Mouse (Mus musculus) ES-E14 (cell line): ENCODE data around the gene Tnpo2. TPM values are rescaled to one million over a fixed set of nuclear protein-coding genes. Genes with fewer than 3 reads are reported as not detected.

Experiments used
- DNase-seq: peaks from one replicate; pipeline ENCODE4 v3.0.0-alpha.2; 2013; ENCODE audit warnings: low read depth, low spot score
- H3K27ac ChIP-seq: 2 replicates; pipeline ENCODE4 v1.5.1; 2012; ENCODE audit warnings: low read depth, mild to moderate bottlenecking, low read length, moderate library complexity, mixed read lengths; ENCODE audit not compliant: poor library complexity, insufficient read depth, severe bottlenecking
- H3K36me3 ChIP-seq: 2 replicates; pipeline ENCODE4 v1.6.1; 2012; ENCODE audit warnings: mild to moderate bottlenecking, low read length, moderate library complexity, mixed read lengths; ENCODE audit not compliant: control insufficient read depth, poor library complexity, insufficient read depth, severe bottlenecking
- H3K4me1 ChIP-seq, 2 experiments: fragments of 150-350 bp in 1 of 2; sonication (generic) in 1 of 2; 2 replicates each; pipeline ENCODE4 v1.6.1; 2012; ENCODE audit warnings: low read length in 2 of 2, mild to moderate bottlenecking in 1 of 2, mixed read lengths in 1 of 2; ENCODE audit not compliant: control insufficient read depth in 2 of 2, insufficient read depth in 2 of 2, poor library complexity in 1 of 2
- H3K4me3 ChIP-seq, 2 experiments: fragments of 150-350 bp in 1 of 2; sonication (generic) in 1 of 2; 2 replicates each; pipeline ENCODE4 v1.5.1; 2012; ENCODE audit warnings: low read length in 2 of 2, low read depth in 1 of 2, mild to moderate bottlenecking in 1 of 2, mixed read lengths in 1 of 2; ENCODE audit not compliant: insufficient read depth in 1 of 2, poor library complexity in 1 of 2, severe bottlenecking in 1 of 2
- H3K9ac ChIP-seq: 2 replicates; pipeline ENCODE4 v1.6.1; 2012; ENCODE audit warnings: low read depth, mild to moderate bottlenecking, low read length, mixed read lengths; ENCODE audit not compliant: poor library complexity, insufficient read depth, severe bottlenecking
- H3K9me3 ChIP-seq: fragments of 150-350 bp; sonication (generic); 2 replicates; pipeline ENCODE4 v1.6.1; 2012; ENCODE audit warnings: low read depth, mild to moderate bottlenecking, low read length; ENCODE audit not compliant: control insufficient read depth, insufficient read depth
- CHD2 ChIP-seq: IDR thresholded peaks from 2 replicates; pipeline ENCODE4 v1.6.1; 2014; ENCODE audit warnings: mild to moderate bottlenecking, low read depth, low read length, inconsistent platforms
- HCFC1 ChIP-seq: IDR thresholded peaks from 2 replicates; pipeline ENCODE4 v1.6.1; 2012; ENCODE audit warnings: low read length, inconsistent platforms, borderline replicate concordance; ENCODE audit not compliant: insufficient read depth
- MAFK ChIP-seq: IDR thresholded peaks from 2 replicates; pipeline ENCODE4 v1.6.1; 2014; ENCODE audit warnings: mild to moderate bottlenecking, low read depth, low read length, inconsistent platforms; ENCODE audit not compliant: insufficient read depth
- ZC3H11A ChIP-seq: IDR thresholded peaks from 2 replicates; pipeline ENCODE4 v1.6.1; 2012; ENCODE audit warnings: low read depth, mild to moderate bottlenecking, inconsistent platforms, low read length, borderline replicate concordance
- ZNF384 ChIP-seq: IDR thresholded peaks from 2 replicates; pipeline ENCODE4 v1.6.1; 2012; ENCODE audit warnings: low read depth, low read length, inconsistent platforms
- in situ Hi-C, 2 experiments: fragments of 600-800 bp; cut with MboI; formaldehyde crosslinking; loops; one replicate each; pipeline ENCODE4 v1.15.1; 2025; ENCODE audit warnings: low sequenced_read_pairs in 2 of 2, inconsistent platforms in 1 of 2; ENCODE audit not compliant: unreplicated experiment in 2 of 2
- total RNA-seq: library from RNA; depleted of rRNA; stranded (reverse); fragments of 300-350 nt; gene quantifications from 2 replicates; pipeline ENCODE4 v1.2.3, GENCODE M21; 2012

Gene Tnpo2
- total RNA-seq, 1 experiment, result 101 TPM

- no peaks in the 10 kb centered on the region for H3K9me3 ChIP-seq
- in situ Hi-C loops, result no loop called here
- no peak overlapping the region for H3K4me3 ChIP-seq
- peaks cover 15% of the 10 kb centered on the region; the same call in 1 of the 2 replicates for H3K36me3 ChIP-seq
- TF ChIP-seq HCFC1 (no peak), ZNF384 (no peak), CHD2 (no peak), MAFK (no peak), ZC3H11A (no peak)
- H3K9ac ChIP-seq, result no peak overlapping the region
- no peak for DNase-seq
- H3K27ac ChIP-seq, result no peak overlapping the region
- peaks cover 0 to 9% of the 10 kb centered on the region in 2 experiments; a peak in 1 of 4 replicates for H3K4me1 ChIP-seq
Observed at GRCm38 (mm10) chr8:85090856-85091255, 54.1 kb downstream of the Tnpo2 start.

GRCm38 (mm10) chr8:85091526-85092090, 54.9 kb downstream of the Tnpo2 start:
- Histone ChIP-seq H3K4me1 (peaks cover 0 to 12% of the 10 kb centered on the region in 2 experiments; a peak in 1 of 4 replicates), H3K9me3 (no peaks in the 10 kb centered on the region), H3K4me3 (peak overlapping the region in 1 of 2 experiments; percentile 39; a peak in 1 of 4 replicates), H3K9ac (no peak overlapping the region), H3K27ac (no peak overlapping the region), H3K36me3 (peaks cover 15% of the 10 kb centered on the region; the same call in 1 of the 2 replicates)
- TF ChIP-seq CHD2 (no peak), HCFC1 (no peak), ZNF384 (no peak), MAFK (no peak), ZC3H11A (no peak)
- in situ Hi-C loops, result no loop called here
- peak; percentile 75 for DNase-seq

GRCm38 (mm10) chr8:85095051-85095450, 58.3 kb downstream of the Tnpo2 start:
- Histone ChIP-seq H3K36me3 (peaks cover 15% of the 10 kb centered on the region; the same call in 1 of the 2 replicates), H3K27ac (no peak overlapping the region), H3K4me1 (peaks cover 0 to 12% of the 10 kb centered on the region in 2 experiments; a peak in 1 of 4 replicates), H3K9ac (no peak overlapping the region), H3K4me3 (no peak overlapping the region), H3K9me3 (no peaks in the 10 kb centered on the region)
- TF ChIP-seq ZC3H11A (no peak), MAFK (no peak), ZNF384 (no peak), HCFC1 (no peak), CHD2 (no peak)
- no peak for DNase-seq
- in situ Hi-C loops, result no loop called here

GRCm38 (mm10) chr8:85095566-85095965, 58.9 kb downstream of the Tnpo2 start:
- in situ Hi-C loops, result no loop called here
- Histone ChIP-seq H3K27ac (no peak overlapping the region; the same call in 1 of the 2 replicates), H3K9me3 (no peaks in the 10 kb centered on the region), H3K9ac (no peak overlapping the region), H3K4me3 (no peak overlapping the region), H3K4me1 (peaks cover 0 to 12% of the 10 kb centered on the region in 2 experiments; a peak in 1 of 4 replicates), H3K36me3 (peaks cover 15% of the 10 kb centered on the region; the same call in 1 of the 2 replicates)
- TF ChIP-seq CHD2 (no peak), MAFK (no peak), HCFC1 (no peak), ZNF384 (no peak), ZC3H11A (no peak)
- DNase-seq, result no peak

GRCm38 (mm10) chr8:85096196-85096595, 59.5 kb downstream of the Tnpo2 start:
- Histone ChIP-seq H3K4me1 (peaks cover 0 to 8% of the 10 kb centered on the region in 2 experiments; a peak in 1 of 4 replicates), H3K9me3 (no peaks in the 10 kb centered on the region), H3K9ac (no peak overlapping the region), H3K4me3 (0 out of 4 replicates have a peak overlapping the region, but pooled peaks of 1 of the 2 experiments have one; percentile 5), H3K36me3 (peaks cover 15% of the 10 kb centered on the region; the same call in 1 of the 2 replicates), H3K27ac (no peak overlapping the region)
- in situ Hi-C loops, result no loop called here
- no peak for DNase-seq
- no peak for TF ChIP-seq MAFK
- TF ChIP-seq ZC3H11A, result no peak
- TF ChIP-seq HCFC1, result no peak
- TF ChIP-seq CHD2, result no peak
- no peak for TF ChIP-seq ZNF384
